Mouse (Mus musculus): Measurements from ENCODE around the gene Tsga10ip.

GRCm38 (mm10) chr19:5424782-5425741 is 22.7 kb upstream of the Tsga10ip start, which contains the start of the genes Drap1 and AI837181:
- TF ChIP-seq POLR2AphosphoS2 (IDR thresholded peaks at IDR 0.05; ENCODE audit: insufficient read length, low read depth), result no peak
- peak; percentile 64 for TF ChIP-seq POLR2A (IDR thresholded peaks at IDR 0.05; ENCODE audit: insufficient read length, low read depth)
- TF ChIP-seq USF1 (IDR thresholded peaks at IDR 0.05; ENCODE audit: low read depth), result no peak
- TF ChIP-seq MYOD1 (IDR thresholded peaks at IDR 0.05; ENCODE audit: control insufficient read depth in 1 of 3, insufficient read length in 2 of 3, low read depth in 2 of 3), result no peak
- no peak for TF ChIP-seq TCF3 (IDR thresholded peaks at IDR 0.05; ENCODE audit: insufficient read length, low read depth)
- TF ChIP-seq MAX (IDR thresholded peaks at IDR 0.05; ENCODE audit: low read depth), result no peak
- no peak for TF ChIP-seq MYOG (IDR thresholded peaks at IDR 0.05; ENCODE audit: control insufficient read depth in 1 of 3, insufficient read depth in 1 of 3, insufficient read length in 2 of 3, low read depth in 2 of 3)
- TF ChIP-seq CEBPB (IDR thresholded peaks at IDR 0.05; ENCODE audit: insufficient read depth, poor library complexity, severe bottlenecking), result no peak
